Mouse (Mus musculus) urinary bladder, adult 2 months (tissue): ENCODE data around the gene Cldn11. TPM values are rescaled to one million over a fixed set of nuclear protein-coding genes. Genes with fewer than 3 reads are reported as not detected.
"Not testable (repeated sequence)": the region's sequence is repeated elsewhere in the genome, so short reads cannot be mapped to it uniquely, and the experiment has no call there.

Experiments used
- DNase-seq: peaks from one replicate; pipeline ENCODE4 v3.0.0; 2022; ENCODE audit warnings: low spot score
- polyA plus RNA-seq: library from polyadenylated mRNA; depleted of rRNA; stranded (reverse); fragments of >200 nt; gene quantifications from 2 replicates; pipeline ENCODE4 v1.2.3, GENCODE M21; 2012; rRNA removed

Cldn11 gene
- 0.91 and 1.5 TPM in 2 replicates for polyA plus RNA-seq

DNA sequence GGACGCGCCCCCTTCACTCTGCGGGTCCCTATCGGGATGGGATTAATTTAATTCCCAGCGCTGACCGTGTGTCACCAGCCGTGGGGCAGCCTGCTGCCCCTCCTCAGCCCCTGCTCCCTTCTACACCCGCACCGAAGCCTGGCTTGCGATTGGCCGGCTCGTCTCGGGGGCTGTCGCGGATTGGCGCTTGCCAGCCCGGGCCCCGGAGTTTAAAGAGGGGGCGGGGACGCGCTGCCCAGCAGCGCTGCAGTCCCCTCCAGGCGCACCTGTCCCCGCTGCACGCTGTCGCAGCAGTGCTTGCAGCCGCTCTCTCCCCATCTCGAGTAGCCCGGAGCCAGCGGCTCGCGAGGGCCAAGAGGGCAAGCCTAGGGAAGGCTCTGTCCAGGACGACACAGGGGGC, at the start of gene Cldn11:
Gene Cldn11 (plus strand): TSS at position 215 of the 400 bp plus-strand sequence.
- no peak for DNase-seq

DNA sequence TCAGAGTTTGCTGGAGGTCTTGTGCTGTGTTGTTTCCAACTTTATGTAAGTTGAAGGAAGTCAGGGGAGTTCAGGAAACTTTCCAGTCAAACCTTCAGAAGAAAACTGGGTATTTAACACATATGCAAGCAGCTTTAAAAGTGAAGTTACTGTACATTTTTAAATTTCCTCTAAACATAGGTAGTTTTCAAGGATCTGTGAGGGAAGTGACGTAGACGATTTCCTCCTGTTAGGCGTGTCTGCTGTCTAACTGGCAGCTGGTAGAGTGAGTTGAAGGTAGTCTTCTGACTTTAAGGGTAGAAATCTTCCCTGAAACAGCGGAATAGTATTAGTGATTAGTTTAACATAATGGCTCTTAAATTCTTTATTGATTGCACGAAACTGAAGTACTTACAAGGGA, 49.7 kb upstream of the Cldn11 start:
- DNase-seq = no peak

DNA sequence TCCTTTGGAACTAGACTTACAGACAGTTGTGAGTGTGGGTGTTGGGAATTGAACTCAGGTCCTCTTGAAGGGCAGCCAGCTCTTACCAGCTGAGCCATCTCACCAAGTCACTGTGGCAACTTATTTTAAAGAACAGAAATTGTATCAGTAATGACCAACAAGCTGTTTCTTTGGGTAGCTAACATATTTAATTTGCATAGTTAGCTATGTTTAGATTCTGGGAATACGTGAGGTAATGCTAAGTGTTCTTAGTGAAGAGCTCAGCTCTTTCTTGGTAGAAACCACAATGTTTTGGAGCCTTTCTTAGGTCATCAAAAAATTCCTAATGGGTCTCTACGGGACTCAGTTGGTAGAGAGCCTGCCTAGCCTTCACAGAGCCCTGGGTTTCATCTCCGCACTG, 48.9 kb upstream of the Cldn11 start:
- no peak for DNase-seq

DNA sequence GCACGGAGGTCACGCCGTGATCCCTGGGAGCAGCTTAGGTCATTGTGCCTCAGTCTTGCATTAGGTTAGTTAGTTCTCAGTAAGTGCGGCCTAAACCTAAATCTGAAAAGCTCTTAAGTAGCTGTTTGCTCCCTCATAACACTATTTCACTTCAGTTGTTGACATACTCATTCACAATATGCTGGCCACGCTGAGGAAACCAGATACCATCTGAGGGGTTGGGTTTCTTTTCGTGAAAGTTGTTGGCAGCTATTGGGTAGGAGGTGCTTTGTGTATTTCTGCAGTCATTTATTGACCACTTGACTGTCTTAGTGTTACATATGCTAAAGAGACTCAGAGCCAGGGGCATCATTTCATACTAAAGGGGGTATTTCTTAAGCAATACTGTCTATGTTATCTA, 44.8 kb upstream of the Cldn11 start:
- no peak for DNase-seq

DNA sequence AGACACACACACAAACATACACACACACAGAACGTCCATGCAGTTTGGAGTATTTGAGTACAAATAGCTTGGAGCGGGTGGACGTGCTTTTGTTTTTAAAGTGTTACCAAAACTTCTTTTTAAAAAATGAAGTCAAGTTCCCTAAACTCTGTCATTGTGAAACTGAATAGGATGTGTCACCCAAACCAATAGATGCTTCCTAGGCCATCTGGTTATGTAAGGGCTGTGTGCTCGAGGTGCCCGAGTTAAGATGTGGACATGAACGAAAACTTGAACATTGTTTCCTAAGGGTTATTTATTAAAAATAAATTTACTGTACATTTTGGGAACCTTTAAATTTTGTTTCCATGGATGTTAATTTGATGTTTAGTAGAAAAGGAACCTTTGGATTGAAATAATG, 43.1 kb upstream of the Cldn11 start:
- no peak for DNase-seq

DNA sequence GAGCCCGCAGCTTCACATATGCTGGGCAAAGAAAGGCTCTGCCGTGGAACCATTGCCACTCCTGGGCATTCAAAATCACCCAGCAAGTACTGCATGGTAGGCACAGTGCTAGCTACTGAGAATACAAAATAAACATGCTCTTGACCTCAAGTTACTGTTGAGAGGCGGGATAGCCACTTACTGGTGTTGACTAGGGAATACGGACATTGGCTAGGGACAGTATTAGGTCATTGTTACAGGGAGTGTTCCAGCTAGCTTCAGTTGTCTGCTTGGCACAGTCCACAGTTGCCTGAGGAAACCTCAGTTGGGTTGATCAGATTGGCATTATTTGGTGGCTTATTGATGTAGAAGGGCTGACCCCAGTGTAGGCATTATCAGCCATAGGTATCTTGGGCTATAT, 42.0 kb upstream of the Cldn11 start:
- no peak for DNase-seq

DNA sequence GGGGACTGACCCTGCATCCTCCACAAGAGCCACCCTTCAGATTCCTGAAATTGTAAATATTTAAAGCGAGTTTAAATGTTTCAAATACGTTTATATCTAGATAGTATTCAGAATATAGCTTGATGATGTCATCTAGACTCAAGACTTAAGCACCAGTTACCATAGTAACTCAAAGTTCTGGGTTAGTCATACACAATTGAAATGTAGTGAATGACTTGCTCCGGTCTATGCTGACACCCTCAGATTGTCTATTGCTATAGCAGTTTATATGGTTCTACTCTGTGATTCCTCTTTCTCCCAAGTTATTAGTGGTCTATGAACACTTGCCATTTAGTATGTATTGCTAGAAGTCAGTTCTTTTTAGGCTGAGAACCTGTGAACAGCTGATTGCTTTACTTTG, 40.6 kb upstream of the Cldn11 start:
- no peak for DNase-seq

DNA sequence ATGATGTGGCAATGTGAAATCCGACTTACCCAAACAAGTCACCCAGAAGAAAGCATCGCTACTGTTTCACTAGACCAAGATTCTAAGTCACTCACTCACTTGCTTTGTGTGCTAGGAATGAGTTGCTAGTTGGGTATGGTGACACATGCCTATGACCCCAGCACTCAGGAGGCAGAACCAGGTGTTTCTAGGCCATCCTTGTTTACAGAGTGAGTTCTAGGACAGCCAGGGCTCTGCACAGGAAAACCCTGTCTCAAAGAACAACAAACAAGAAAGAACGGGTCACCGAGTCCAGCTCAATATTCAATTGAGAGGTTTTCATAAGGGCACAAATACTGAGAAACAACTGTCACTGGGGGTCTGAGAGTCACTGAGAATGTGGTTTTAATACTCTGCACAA, 26.6 kb upstream of the Cldn11 start:
- no peak for DNase-seq

DNA sequence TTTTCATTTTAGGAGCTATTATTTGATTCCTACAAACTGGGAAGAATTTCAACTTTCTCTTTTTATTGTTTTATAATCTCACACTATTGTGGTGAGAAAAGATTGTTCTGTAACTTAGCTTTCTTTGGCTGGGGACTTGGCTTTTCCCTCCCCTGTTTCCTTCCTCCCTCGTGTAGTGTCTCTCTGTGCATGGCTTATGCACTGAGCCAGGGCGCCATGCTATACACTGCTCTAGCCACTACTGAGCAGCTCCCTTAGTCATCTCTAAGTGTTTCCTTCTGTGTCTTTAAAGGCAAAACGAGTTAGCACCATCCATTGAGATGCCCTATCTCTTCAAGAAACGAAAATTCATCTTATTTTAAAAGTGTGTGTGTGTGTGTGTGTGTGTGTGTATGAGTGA, 23.4 kb upstream of the Cldn11 start:
- no peak for DNase-seq

DNA sequence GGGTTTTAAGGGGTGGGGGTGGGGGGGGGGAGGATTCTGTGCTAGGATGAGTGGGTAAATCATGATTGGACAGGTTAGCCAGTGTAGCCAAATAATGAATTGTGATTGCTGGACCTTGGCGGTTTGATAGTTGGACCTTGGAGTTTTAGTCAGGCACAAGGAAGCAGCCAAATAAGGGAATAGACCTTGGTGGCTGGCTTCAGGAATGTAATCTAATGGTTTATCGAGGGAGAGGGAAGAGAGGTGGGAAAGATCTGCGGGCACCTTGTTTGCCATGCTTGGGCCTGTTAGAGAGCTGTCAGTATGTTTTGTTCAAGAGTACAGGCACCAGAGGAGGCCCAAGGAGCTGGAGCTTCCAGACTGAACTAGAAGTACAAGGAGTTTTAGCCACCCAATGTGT, 22.9 kb upstream of the Cldn11 start:
- DNase-seq = no peak

DNA sequence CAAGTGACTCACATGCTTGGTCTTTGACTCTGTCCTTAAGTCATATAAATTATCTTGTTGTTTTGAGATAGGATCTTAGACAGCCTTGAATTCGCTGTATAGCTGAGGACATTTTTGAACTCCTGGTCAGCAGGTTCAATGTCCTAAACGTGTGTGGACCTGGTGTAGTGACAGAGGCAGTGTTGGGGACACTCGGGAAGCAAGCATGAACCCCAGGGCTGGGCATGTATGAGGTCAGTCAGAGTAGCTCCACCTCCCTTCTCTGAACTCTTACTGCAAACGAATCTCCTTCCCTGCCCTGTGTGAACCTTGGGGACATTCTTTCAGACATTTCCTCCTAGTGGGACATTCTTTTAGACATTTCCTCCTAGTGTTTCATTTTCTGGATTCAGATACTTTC, 20.0 kb upstream of the Cldn11 start:
- DNase-seq = no peak

DNA sequence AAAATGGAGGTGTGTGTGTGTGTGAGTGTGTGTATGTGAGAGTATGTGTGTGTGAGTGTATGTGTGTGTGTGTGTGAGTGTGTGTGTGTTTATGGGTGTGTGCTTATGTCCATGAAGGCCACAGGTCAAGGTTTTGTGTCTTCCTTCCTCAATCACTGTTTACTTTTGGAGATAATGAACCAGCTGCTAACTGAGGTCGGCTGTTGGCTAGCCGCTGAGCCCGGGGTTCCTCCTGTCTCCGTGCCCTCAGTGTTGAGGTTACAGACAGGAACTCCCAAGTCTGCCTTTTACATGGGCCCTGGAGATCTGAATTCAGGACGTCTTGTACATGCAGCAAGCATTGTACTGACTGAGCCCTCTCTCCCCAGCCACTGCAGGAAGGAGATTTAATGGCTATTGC, 16.1 kb upstream of the Cldn11 start:
- DNase-seq = no peak

DNA sequence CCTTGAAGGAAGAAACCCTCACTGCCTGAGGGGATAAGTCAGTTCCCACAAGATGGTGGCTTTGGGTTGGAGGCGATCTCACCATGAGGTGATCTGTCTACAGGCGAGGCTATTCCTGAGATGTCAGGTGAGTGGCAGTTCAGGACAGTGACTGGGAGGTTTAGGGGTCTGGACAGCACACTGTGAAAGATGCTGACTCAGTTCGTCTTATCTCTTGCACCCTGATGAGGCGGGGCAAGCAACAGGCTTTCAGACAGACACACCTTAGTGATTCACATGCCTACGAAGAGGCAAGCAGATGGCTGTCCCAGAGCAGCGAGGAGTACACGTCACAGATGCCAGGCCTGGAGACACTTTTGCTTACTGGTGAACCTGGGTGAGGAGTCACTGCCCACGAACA, 15.5 kb upstream of the Cldn11 start:
- DNase-seq = no peak

DNA sequence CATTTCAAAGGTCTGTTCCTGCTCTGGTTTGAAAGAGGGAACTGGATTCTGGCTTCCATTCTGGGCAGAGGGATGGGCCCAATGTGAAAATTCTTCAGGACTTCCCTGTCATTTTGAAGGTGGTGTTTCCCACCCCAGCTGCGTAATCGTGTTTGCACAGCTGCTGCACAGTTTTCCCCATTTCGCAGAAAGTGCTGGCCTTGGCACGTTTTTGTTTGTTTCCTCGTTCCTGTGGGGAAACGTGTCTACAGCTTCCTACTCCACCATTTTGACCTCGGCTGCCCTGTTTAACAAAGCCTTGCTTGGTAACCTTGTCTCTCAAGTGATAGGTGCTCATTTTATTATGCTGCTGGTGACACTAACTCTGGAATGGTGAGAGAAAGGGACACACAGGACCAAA, 15.0 kb upstream of the Cldn11 start:
- DNase-seq = no peak

DNA sequence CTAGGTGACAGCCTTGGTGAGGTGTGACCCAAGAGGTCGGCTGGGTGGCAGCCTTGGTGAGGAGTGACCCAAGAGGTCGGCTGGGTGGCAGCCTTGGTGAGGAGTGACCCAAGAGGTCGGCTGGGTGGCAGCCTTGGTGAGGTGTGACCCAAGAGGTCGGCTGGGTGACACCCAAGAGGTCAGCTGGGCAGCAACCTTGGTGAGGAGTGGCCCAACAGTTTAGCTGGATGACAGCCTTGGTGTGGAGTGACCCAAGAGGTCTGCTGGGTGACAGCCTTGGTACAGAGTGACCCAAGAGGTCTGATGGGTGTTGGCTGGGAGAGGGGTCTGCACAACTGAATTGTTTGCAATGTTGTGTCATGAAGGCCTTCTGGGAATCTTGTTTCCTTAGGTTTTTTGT, 13.1 kb upstream of the Cldn11 start:
- not testable (repeated sequence) for DNase-seq

DNA sequence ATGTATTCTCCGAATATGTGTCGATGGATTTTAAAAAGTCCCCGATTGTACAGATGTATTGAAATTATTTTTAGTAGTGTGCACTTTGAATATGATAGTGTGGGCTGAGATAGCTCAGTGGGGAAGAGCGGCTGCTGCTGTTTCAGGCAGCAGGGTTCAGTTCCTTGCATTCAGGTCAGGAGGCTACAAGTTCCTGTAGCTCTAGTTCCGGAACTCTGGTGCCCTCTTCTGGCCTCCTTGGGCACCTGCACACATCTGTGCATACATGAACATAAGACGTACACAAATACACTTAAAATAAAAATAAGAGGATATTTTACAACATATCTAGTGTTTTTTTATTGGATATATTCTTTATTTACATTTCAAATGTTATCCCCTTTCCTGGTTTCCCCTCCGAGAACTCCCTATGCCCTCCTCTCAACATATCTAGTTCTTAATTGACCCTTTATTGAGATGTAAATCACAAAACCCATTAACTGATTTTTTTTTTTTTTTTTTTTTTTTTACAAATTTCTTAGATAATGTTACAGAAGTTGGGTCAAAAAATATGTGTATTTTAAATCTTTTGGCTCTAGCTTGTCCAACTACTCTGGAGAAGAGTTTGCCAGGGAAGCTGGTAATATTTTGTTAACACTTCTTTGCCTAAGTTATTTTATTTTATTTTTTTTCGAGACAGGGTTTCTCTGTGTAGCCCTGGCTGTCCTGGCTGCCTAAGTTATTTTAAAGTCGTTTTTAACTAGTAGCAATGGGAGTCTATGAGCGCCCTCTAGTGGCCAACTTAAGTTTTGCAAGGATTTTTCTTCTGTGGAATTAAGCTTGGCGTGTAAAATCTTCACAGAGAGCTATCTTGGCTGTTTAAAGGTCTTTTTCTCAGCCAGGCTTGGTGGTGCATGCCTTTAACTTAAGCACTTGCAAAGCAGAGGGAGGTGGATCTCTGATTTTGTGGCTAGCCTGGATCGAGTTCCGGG, 11.0 kb upstream of the Cldn11 start:
- DNase-seq = no peak

DNA sequence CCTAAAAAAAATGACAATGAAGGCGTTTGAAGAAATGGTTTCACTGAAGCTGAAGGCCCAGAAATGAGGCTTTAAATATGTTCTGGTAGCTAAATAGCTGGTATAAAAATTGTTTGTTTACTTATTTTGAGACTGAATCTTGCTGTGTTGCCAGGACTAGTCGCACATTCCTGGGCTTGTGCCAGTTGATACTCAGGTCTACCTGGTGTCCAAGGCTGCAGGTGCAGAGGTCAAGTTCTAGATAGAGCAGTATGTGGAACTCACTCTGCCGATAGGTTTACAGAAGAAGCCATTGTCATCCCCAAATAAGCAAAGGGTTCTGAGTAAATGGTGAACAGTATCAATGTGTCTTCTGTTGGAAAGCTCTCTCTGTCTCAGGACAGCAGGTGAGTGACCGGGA, 8.1 kb upstream of the Cldn11 start:
- DNase-seq = no peak

DNA sequence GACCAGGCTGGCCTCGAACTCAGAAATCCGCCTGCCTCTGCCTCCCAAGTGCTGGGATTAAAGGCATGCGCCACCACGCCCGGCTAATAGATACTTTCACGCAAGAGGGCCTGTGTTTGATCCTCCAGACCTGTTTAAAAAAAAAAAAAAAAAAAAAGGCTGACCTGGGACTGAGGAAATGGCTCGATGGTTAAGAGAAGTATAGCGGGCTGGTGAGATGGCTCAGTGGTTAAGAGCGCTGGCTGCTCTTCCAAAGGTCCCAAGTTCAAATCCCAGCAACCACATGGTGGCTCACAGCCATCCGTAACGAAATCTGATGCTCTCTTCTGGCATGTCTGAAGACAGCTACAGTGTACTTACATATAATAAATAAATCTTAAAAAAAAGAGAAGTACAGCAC, 4.5 kb upstream of the Cldn11 start:
- not testable (repeated sequence) for DNase-seq

DNA sequence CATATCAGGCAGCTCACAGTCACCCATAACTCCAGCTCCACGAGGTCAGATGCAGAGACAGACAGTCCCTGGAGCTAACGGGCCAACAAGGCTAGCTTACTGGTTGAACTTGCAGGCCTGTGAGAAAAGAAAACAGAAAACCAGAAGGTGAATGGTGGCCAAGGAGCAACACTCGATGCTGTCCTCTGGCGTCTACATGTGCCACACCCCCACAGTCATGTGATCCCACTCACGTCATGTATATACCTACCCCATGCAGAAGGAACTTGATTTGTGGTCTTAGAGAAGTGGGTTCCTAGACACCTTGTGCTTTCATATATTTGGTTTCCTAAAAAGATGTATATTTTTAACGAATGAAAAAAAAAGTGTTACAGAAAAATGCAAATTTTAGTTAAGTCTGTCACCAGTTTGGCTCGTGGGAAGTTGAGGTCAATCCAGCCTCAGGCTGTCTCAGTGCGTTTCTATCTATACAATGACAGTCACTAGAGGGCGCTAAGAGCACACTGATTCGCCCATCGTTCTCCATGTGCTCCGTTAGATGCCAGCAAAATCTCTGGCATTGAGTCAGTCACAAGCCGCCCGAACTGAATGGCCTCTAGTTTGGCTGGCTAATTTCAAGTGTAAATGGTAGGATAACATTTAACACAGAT, 4.0 kb upstream of the Cldn11 start:
- no peak for DNase-seq

DNA sequence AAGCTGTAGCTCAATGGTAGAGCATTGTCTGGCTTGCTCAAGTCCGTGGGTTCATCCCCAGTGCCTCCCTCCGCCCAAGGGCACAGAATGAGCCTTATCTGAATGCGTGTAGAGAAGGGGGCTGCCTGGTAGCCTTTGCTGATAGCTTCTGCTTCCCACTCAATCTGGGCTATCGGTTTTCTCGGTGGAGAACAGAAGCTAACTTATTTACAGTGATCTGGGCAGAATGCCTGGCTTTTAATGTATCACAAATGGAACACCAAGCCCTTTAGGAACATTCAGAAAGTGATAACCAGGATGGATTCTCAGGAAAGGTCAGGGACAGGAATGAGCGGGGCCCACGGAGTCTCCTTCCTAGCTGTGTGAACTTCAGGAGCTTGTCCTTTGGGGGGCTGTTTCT, 1.1 kb upstream of the Cldn11 start:
- DNase-seq = no peak

DNA sequence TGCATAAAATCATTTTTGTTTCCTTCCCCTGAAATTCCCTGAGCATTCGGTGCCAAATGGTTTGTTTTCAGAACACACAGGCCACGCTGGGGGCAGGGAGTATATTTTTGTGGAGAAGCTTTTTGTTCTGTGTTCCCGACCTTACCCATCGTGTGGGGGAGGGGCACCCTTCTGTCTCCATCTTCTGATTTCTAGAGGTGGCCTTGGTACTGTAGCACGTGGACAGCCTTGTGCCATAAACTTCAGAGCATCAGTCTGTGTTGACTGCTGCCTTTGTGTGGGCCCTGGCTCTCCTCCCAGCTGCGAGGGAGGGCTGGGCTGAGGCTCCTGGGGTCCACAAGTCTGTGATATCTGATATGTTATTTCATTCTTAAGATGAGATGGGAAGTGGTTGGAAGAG, 2.4 kb downstream of the Cldn11 start:
- DNase-seq = no peak

DNA sequence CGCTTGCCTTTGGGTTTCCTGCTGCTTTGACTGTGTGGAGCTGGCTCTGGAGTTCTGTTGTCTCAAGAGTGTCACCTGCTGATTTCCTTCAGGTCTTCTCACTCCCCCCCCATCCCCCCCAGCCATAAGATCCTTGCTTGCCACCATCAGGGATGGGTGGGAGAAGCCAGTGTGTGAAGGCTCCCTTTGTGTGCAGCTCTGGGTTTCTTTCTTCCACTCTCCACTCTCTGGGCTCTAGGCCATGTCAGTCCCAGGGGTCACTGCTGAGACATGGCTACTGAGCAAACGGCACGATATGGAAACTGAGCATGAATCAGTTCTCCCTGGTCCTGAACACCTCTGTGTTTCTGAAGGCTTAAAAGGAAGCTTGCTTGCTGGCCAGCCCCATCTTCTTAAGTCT, 6.4 kb downstream of the Cldn11 start:
- DNase-seq = no peak

DNA sequence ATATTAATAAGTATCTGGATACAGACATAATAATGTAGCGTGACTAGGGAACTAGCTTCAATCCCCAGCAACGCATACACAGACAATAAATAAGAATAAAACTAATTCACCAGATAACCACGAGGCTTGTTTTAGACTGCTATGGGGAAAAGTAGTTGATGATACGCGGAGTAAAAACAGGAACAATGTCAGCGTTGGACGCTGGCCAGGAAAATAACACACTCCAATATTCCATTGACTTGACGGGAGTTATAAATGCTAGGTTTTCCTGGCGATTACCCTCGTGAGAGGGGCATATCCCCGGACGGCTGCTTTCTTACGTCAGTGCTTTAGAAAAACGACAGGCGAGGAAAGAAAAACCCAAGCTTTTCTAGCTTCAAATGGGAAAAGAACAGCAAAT, 8.1 kb downstream of the Cldn11 start:
- no peak for DNase-seq
